Mouse (Mus musculus) lung, postnatal 0 days (tissue): ENCODE results near the gene Ccl22.

Source experiments
- CTCF ChIP-seq: IDR thresholded peaks from 2 replicates; pipeline ENCODE4 v1.5.1; 2016; ENCODE audit warnings: antibody characterized with exemption, mild to moderate bottlenecking
- EP300 ChIP-seq: IDR thresholded peaks from 2 replicates; pipeline ENCODE4 v1.6.1; 2016; ENCODE audit warnings: antibody characterized with exemption, mild to moderate bottlenecking, control low read depth

- TF ChIP-seq CTCF (no peak), EP300 (no peak)
Measured at GRCm38 (mm10) chr8:94778895-94779533, 33.6 kb downstream of the Ccl22 start.
